Mouse (Mus musculus) inflammation-experienced regulatory T-cells, adult 6 months (primary cell): ENCODE data around the gene Cdkn1a. TPM values are rescaled to one million over a fixed set of nuclear protein-coding genes. Genes with fewer than 3 reads are reported as not detected.
"Not testable (repeated sequence)": the region's sequence is repeated elsewhere in the genome, so short reads cannot be mapped to it uniquely, and the experiment has no call there.

Experiments
- ATAC-seq: one replicate; pipeline ENCODE4 v1.8.0; 2017
- polyA plus RNA-seq, 3 experiments: library from polyadenylated mRNA; unstranded; fragments of 100-300 nt; shearing (Covaris generic); gene quantifications; one replicate each; pipeline ENCODE4 v1.2.1; 2017

Cdkn1a gene
- polyA plus RNA-seq, 3 experiments from 2014 or later, result 1.7 to 57.4 (median 2.5) TPM

DNA sequence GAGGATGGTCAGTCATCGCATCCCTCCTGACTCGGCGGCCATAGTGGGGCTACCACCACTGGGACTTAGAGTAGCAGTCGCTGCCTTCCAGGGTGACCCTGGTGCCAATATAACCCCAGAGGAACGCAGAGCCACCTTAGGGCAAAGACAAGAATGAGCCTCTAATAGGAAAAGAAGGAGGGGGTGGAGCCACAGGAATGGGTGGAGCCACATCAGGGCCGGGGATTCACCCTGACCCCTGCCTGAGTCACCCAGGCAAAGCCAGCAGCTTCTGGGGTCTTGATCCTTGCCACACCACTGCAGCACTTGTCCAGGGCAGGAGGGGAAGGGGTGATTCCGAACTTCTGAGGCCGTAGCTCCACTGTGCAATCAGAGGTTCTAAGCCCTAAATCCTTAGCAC, 7.2 kb upstream of the Cdkn1a start:
- no peak for ATAC-seq

- no peak for ATAC-seq
Measured at GRCm38 (mm10) chr17:29084656-29085055, 6.1 kb upstream of the Cdkn1a start.

- ATAC-seq, result no peak
Measured at GRCm38 (mm10) chr17:29085266-29085665, 5.5 kb upstream of the Cdkn1a start.

DNA sequence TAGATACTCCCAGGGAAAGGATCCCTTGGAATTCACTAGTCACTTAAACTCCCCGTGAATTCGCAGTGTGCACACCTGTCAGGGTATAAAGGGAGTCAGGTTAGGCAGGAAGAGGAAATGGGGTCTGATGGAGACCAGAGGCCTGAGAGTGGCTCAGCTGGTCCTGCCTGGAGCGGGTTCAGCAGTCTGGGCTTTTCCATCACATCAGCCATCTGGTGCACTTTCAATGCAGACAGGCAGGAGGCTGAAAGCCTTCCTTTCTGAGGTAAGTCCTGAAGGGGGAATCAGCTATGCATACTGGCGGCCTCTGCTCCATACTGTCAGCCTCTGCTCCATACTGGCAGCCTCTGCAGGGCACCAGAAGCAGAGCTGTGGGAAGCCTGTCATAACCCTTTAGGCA, 3.9 kb upstream of the Cdkn1a start:
- ATAC-seq, result no peak

GRCm38 (mm10) chr17:29091348-29091944, 670 bp downstream of the Cdkn1a start:
- ATAC-seq, result no peak

- no peak for ATAC-seq
Measured at GRCm38 (mm10) chr17:29092497-29092896, 1.7 kb downstream of the Cdkn1a start.

GRCm38 (mm10) chr17:29093110-29093952, 2.6 kb downstream of the Cdkn1a start:
- ATAC-seq, result peak; percentile 42

DNA sequence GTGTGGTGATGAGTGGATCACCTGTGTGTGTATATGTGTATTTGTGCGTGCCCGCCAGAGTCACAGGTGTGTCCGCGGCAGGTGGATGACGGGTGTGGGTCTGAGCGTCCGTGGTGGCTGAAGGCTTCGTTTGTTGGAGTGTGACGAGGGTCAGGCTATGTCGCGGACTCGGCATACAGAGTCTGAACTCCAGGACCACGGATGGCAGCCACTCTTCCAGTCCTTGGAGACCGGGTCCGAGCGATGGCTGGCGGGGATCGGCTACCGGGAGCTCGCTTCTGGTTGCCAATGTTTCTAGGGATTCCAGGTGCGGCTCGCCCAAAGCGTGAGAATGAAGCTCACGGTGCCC, 3.2 kb downstream of the Cdkn1a start:
- no peak for ATAC-seq

GRCm38 (mm10) chr17:29094310-29095181, 3.8 kb downstream of the Cdkn1a start:
- no peak for ATAC-seq

DNA sequence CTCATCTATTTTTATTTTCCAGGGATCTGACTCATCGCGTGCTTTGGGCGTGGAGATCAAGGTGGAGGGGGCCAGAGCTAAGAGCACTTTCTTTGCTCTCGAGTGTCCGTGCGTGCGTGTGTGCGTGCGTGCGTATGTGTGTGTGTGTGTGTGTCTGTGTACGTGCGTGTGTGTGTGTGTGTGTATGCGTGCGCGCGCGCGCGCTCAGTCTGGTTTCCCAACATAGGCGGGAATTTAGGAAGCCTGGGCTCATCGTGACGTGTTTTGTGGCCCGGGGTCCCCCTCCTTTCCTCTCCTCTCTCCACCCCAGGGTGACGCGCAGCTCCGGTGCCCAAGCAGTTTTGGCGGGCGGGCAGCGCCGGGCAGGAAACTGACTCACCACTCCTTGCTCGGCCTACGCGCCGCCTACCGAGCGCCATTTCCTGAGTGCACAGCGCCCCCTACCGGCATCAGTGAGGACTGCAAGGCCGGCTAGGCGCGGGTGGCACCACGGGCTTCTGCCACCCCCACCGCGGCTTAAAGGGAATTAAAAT, 4.5 kb downstream of the Cdkn1a start:
- peak; percentile 91 for ATAC-seq

- no peak for ATAC-seq
Measured at GRCm38 (mm10) chr17:29096245-29096644, 5.5 kb downstream of the Cdkn1a start.

GRCm38 (mm10) chr17:29096851-29097561, 6.2 kb downstream of the Cdkn1a start:
- no peak for ATAC-seq

DNA sequence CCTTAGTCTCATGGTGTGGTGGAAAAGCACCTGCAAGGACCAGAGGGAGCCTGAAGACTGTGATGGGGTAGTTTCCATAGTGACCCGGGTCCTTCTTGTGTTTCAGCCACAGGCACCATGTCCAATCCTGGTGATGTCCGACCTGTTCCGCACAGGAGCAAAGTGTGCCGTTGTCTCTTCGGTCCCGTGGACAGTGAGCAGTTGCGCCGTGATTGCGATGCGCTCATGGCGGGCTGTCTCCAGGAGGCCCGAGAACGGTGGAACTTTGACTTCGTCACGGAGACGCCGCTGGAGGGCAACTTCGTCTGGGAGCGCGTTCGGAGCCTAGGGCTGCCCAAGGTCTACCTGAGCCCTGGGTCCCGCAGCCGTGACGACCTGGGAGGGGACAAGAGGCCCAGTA, 7.5 kb downstream of the Cdkn1a start:
- ATAC-seq, result no peak

DNA sequence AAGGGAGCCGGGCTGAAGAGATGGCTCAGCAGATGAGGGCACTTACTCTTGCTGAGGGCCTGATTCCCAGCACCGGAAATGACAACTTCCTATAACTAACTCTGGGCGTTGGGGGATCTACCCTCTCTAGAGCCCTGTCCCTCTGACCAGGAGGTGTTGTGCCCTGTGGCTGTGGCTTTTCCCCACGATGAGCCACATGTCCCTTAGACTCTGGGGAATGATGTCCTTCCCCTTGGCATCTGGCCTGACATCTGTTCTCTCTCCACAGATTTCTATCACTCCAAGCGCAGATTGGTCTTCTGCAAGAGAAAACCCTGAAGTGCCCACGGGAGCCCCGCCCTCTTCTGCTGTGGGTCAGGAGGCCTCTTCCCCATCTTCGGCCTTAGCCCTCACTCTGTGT, 8.3 kb downstream of the Cdkn1a start:
- no peak for ATAC-seq

- no peak for ATAC-seq
Measured at GRCm38 (mm10) chr17:29100627-29101026, 9.9 kb downstream of the Cdkn1a start.

GRCm38 (mm10) chr17:29110356-29110755, 19.6 kb downstream of the Cdkn1a start:
- ATAC-seq, result not testable (repeated sequence)

DNA sequence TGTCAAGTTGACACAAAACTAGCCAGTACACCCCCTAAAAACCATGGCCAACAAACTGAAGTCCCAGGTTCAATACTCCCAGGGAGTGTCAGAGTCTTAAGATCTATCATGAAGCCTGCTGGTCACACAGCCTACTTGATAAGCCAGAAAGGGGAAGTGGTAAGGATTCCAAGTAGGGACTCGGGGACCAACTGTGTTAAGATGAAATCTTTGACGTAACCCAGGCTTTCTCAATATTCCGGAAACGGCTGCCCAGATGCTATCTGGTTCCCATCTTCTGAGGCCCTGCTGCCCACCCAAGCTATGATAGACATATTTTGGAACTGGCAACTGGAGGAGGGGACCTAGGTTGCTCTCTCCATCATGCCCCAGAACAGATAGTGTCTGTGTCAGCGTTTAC, 20.6 kb downstream of the Cdkn1a start:
- no peak for ATAC-seq

GRCm38 (mm10) chr17:29113591-29114352, 23.0 kb downstream of the Cdkn1a start, which contains the start of gene Rab44:
Rab44 (plus strand) TSS chr17:29114145.
- ATAC-seq, result no peak

DNA sequence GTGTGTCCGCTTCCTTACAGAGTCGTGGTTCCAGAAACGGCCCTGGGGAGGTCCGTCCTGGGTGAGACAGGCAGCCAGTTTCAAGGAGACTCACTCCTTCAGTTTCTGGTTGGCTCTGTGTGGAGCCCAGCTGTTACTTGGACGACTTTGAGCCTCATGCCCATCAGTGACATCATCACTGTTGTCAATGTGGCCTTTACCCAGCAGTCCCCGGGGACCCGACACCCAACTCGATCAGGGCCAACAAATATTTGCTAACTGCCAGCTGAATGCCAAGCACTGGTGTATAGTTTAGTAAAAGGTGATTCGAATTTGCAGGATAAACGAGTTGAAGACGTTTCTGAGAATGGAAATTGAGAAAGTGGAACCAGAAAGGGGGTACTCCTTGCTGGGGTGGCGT, 25.2 kb downstream of the Cdkn1a start:
- no peak for ATAC-seq

- ATAC-seq, result no peak
Measured at GRCm38 (mm10) chr17:29117006-29117648, 26.4 kb downstream of the Cdkn1a start.

DNA sequence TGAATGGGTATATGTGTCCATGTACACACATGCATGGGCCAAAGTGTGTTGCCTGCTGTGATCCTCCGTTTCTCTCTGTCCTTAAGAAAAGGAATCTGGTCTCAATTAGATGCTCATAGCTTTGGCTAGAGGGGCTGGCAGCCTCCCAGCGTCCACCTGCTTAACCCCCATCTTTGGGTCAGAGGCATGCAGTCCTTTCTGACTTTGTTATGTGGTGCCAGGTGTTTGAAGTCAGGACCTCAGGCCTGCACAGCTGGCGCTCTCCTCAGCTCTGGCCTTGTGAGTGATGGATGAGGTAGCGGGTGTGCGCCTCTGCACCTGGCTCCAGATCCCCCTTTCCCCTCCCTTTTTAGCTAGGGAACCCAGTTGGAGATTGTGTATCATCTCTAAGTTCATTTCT, 27.3 kb downstream of the Cdkn1a start:
- no peak for ATAC-seq
